Mouse (Mus musculus): ENCODE data around the gene Etnk1. TPM values are rescaled to one million over a fixed set of nuclear protein-coding genes. Genes with fewer than 3 reads are reported as not detected.

Etnk1 gene
- 403 TPM for polyA plus RNA-seq (2014; fragmentation: Illumina TruSeq; extraction: RNeasy Lipid Tissue Mini Kit (QIAGEN cat#74804); ENCODE audit: low read depth, low replicate concordance)

DNA sequence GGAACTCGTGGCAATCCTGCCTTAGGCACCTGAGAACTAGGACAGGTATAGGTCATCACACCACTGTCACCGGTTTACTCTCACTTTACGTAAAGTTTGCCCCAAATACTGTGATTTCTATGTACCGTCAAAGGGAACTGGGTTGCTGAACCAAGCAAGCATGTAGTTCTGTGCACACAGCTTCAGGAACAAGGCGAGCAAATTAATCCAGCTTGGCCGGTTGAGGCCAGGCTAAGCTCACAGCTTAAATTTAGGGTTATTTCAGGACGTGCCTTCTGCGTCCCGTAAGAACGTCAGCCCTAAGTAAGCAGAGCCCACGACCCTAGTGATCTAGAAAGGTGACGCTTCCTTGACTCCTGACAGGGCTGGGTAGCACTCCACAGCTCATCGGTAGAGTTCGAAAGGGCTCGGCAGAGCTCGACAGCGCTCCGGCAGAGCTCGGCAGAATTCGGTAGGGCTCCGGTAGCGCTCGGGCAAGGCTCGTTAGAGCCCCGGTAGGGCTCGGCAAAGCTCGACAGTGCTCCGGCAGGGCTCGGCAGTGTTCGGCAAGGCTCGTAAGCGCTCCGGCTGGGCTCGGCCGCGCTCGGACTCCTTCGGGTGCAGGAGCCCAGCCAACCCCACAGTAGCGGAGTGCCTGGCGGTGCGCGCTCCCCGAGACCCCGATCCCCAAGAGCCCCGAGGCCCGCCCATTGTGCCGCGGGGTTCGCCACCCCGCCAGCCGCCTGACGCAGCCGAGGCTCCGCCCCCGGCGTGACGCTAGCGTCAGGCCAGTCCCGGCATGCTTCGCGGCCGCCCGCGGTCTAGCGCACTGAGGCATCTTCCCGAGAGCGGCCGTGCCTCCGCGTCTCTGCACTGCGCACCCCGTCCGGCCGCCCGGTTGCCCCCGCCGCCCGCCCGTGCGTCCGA, at the start of gene Etnk1:
Gene Etnk1 (plus strand): TSS at position 770 of the 906 bp plus-strand sequence.

Other genes starting within 250 kb of the Etnk1 start
- gene St8sia1, start 202.8 kb upstream of the Etnk1 start, polyA plus RNA-seq (2014; fragmentation: Illumina TruSeq; extraction: RNeasy Lipid Tissue Mini Kit (QIAGEN cat#74804); ENCODE audit: low read depth, low replicate concordance) = 1.6 TPM
- gene C2cd5, start 67.1 kb upstream of the Etnk1 start, polyA plus RNA-seq (2014; fragmentation: Illumina TruSeq; extraction: RNeasy Lipid Tissue Mini Kit (QIAGEN cat#74804); ENCODE audit: low read depth, low replicate concordance) = 15.1 TPM

Data from adrenal gland, adult 10 weeks (tissue).